Mouse (Mus musculus) intestine, postnatal 0 days (tissue): ENCODE results near the gene Top1. TPM values are rescaled to one million over a fixed set of nuclear protein-coding genes. Genes with fewer than 3 reads are reported as not detected.

Experiments used
- ATAC-seq: fragments of 200-750 bp; cut with Nextera tagmentation; 2 replicates; pipeline ENCODE4 v1.8.0; 2017; ENCODE audit warnings: mild to moderate bottlenecking, moderate TSS enrichment, moderate library complexity
- H3K27ac ChIP-seq: fragments of 300-500 bp; sonication (generic); 2 replicates; pipeline ENCODE4 v1.5.1; 2014; ENCODE audit warnings: mild to moderate bottlenecking, low read depth, low read length, moderate library complexity
- H3K27me3 ChIP-seq: fragments of 300-500 bp; sonication (generic); replicated peaks from 2 replicates; pipeline ENCODE4 v1.6.1; 2014; ENCODE audit warnings: low read length, mixed read lengths; ENCODE audit not compliant: control insufficient read depth, insufficient read depth
- H3K36me3 ChIP-seq: fragments of 300-500 bp; sonication (generic); 2 replicates; pipeline ENCODE4 v1.6.1; 2014; ENCODE audit warnings: mild to moderate bottlenecking, moderate library complexity; ENCODE audit not compliant: control insufficient read depth, insufficient read depth
- H3K4me1 ChIP-seq: fragments of 300-500 bp; sonication (generic); replicated peaks from 2 replicates; pipeline ENCODE4 v1.6.1; 2014; ENCODE audit warnings: antibody characterized with exemption, low read length, mixed read lengths; ENCODE audit not compliant: control insufficient read depth, insufficient read depth
- H3K4me2 ChIP-seq: fragments of 300-500 bp; sonication (generic); replicated peaks from 2 replicates; pipeline ENCODE4 v1.6.1; 2014; ENCODE audit warnings: low read depth, mild to moderate bottlenecking, moderate library complexity
- H3K4me3 ChIP-seq: fragments of 300-500 bp; sonication (generic); 2 replicates; pipeline ENCODE4 v1.5.1; 2014; ENCODE audit warnings: low read depth, low read length
- H3K9ac ChIP-seq: fragments of 300-500 bp; sonication (generic); 2 replicates; pipeline ENCODE4 v1.6.1; 2014; ENCODE audit warnings: mild to moderate bottlenecking, low read depth, low read length
- H3K9me3 ChIP-seq: fragments of 300-500 bp; sonication (generic); 2 replicates; pipeline ENCODE4 v1.6.1; 2016; ENCODE audit warnings: mixed run types; ENCODE audit not compliant: control insufficient read depth
- CTCF ChIP-seq: sonication (generic); IDR thresholded peaks from 2 replicates; pipeline ENCODE4 v1.5.1; 2016; ENCODE audit warnings: low read depth, mild to moderate bottlenecking, control low read depth, antibody characterized with exemption, moderate library complexity
- WGBS: fragments of 180-500 bp; shearing (Covaris S2); extraction: QIAGEN DNeasy Blood & Tissue Kit; methylation state at CpG from one replicate; pipeline ENCODE4 v1.1.7; 2014; 5-methylcytosine and 5-hydroxymethylcytosine counted together
- polyA plus RNA-seq: library from polyadenylated mRNA; unstranded; fragments of >200 nt; fragmentation: Nextera tagmentation; extraction: Ambion mirVana; gene quantifications from 2 replicates; pipeline ENCODE4 v1.2.1, GENCODE M21; 2015

The Top1 gene
- polyA plus RNA-seq, 1 experiment from 2014 or later: 32.7 TPM

- Histone ChIP-seq H3K4me3 (no peak overlapping the region), H3K9ac (no peak overlapping the region), H3K9me3 (no peaks in the 10 kb centered on the region), H3K36me3 (no peaks in the 10 kb centered on the region), H3K4me2 (peak overlapping the region; percentile 35), H3K27ac (peak overlapping the region; percentile 80), H3K27me3 (no peaks in the 10 kb centered on the region), H3K4me1 (peaks cover 11% of the 10 kb centered on the region)
- WGBS: 14% methylated on average over 5 of the region's 5 CpGs
- peak; percentile 38 for TF ChIP-seq CTCF
- peak; percentile 79 for ATAC-seq
Observed at GRCm38 (mm10) chr2:160621661-160622211, 24.0 kb upstream of the Top1 start.

GRCm38 (mm10) chr2:160622646-160623045, 23.0 kb upstream of the Top1 start:
- no peak overlapping the region for H3K9ac ChIP-seq
- no peaks in the 10 kb centered on the region for H3K27me3 ChIP-seq
- H3K4me1 ChIP-seq: peaks cover 11% of the 10 kb centered on the region
- no peak for ATAC-seq
- no peak overlapping the region for H3K4me2 ChIP-seq
- 92% methylated on average over 3 of the region's 3 CpGs for WGBS
- no peaks in the 10 kb centered on the region for H3K36me3 ChIP-seq
- TF ChIP-seq CTCF: no peak
- peak overlapping the region; percentile 80; the same call in 1 of the 2 replicates for H3K27ac ChIP-seq
- no peak overlapping the region for H3K4me3 ChIP-seq
- no peaks in the 10 kb centered on the region for H3K9me3 ChIP-seq

DNA sequence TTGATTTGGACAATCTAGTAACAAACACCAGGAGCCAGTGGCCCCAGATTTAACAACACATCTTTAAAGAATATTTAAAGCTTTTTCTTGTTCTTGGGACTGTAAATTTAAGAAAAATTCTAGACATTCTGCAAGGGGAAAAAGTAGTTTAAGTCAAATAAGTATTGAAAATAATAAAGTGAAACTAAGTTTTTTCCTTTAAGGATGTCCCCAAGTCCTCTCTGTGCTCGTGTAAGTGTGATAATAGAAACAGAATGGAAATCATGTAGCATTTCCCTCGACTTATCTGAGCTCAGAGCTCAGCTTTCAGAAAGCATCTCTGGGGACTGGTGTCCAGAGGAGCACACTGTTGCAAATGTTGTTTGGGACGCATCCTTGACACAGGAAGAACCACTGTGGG, 21.9 kb upstream of the Top1 start:
- no peak for TF ChIP-seq CTCF
- WGBS: 80% methylated on average over 3 of the region's 3 CpGs
- no peaks in the 10 kb centered on the region for H3K36me3 ChIP-seq
- H3K9me3 ChIP-seq: no peaks in the 10 kb centered on the region
- H3K4me3 ChIP-seq: no peak overlapping the region
- ATAC-seq: no peak
- no peak overlapping the region for H3K27ac ChIP-seq
- peaks cover 11% of the 10 kb centered on the region for H3K4me1 ChIP-seq
- no peaks in the 10 kb centered on the region for H3K27me3 ChIP-seq
- H3K9ac ChIP-seq: no peak overlapping the region
- no peak overlapping the region for H3K4me2 ChIP-seq

GRCm38 (mm10) chr2:160627207-160628025, 18.3 kb upstream of the Top1 start:
- H3K4me1 ChIP-seq: no peaks in the 10 kb centered on the region
- no peak for ATAC-seq
- 68% methylated on average over 11 of the region's 11 CpGs for WGBS

DNA sequence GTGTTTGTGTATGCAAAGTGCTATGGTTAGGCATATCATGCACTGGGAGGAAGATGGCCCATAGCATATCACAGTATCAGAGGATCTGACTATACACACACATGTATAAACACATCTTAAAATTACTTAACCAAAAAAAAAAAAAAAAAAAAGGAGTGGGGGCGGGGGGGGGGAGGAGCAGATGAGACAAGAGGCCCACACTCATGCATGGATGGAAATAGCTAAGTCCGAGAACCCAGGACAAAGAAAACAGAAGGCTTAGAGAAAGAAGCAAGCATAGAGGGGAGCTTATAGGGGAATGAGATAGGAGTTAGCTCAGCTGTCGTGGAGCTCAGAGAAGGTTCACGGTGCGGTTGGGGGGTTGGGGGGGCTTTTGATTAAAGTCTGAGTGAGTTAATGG, 17.6 kb upstream of the Top1 start:
- no peaks in the 10 kb centered on the region for H3K27me3 ChIP-seq
- H3K9ac ChIP-seq: no peak overlapping the region
- ATAC-seq: no peak
- no peak overlapping the region for H3K27ac ChIP-seq
- H3K4me1 ChIP-seq: no peaks in the 10 kb centered on the region
- WGBS: 72% methylated on average over 5 of the region's 5 CpGs
- H3K36me3 ChIP-seq: no peaks in the 10 kb centered on the region
- no peak overlapping the region for H3K4me2 ChIP-seq
- no peak for TF ChIP-seq CTCF
- no peaks in the 10 kb centered on the region for H3K9me3 ChIP-seq
- no peak overlapping the region for H3K4me3 ChIP-seq

More at GRCm38 (mm10) chr2:160627207-160628025, 18.3 kb upstream of the Top1 start:
- no peak for TF ChIP-seq CTCF
- Histone ChIP-seq H3K27me3 (no peaks in the 10 kb centered on the region), H3K27ac (no peak overlapping the region), H3K4me2 (no peak overlapping the region), H3K9ac (no peak overlapping the region), H3K4me3 (no peak overlapping the region), H3K9me3 (no peaks in the 10 kb centered on the region), H3K36me3 (no peaks in the 10 kb centered on the region)

GRCm38 (mm10) chr2:160628666-160629527, 16.8 kb upstream of the Top1 start:
- Histone ChIP-seq H3K4me3 (no peak overlapping the region), H3K36me3 (no peaks in the 10 kb centered on the region), H3K9me3 (no peaks in the 10 kb centered on the region), H3K27ac (no peak overlapping the region), H3K4me1 (no peaks in the 10 kb centered on the region), H3K9ac (no peak overlapping the region), H3K4me2 (no peak overlapping the region), H3K27me3 (no peaks in the 10 kb centered on the region)
- 93% methylated on average over 12 of the region's 12 CpGs for WGBS
- no peak for ATAC-seq
- TF ChIP-seq CTCF: no peak
